Mouse (Mus musculus) left cerebral cortex, adult 18-20 months (tissue): ENCODE results near the gene Btk. TPM values are rescaled to one million over a fixed set of nuclear protein-coding genes. Genes with fewer than 3 reads are reported as not detected.
"Not testable (repeated sequence)": the region's sequence is repeated elsewhere in the genome, so short reads cannot be mapped to it uniquely, and the experiment has no call there.

Source experiments
- DNase-seq, 2 experiments: peaks; one replicate each; pipeline ENCODE4 v3.0.0; 2021 to 2022; ENCODE audit warnings: low spot score in 2 of 2, mixed read lengths in 1 of 2
- total RNA-seq, 2 experiments: library from RNA; stranded (reverse); gene quantifications; 2 replicates each; pipeline ENCODE4 v1.2.3; 2021

The Btk gene
- total RNA-seq, 2 experiments from 2014 or later = 0.89 to 1.3 TPM

DNA sequence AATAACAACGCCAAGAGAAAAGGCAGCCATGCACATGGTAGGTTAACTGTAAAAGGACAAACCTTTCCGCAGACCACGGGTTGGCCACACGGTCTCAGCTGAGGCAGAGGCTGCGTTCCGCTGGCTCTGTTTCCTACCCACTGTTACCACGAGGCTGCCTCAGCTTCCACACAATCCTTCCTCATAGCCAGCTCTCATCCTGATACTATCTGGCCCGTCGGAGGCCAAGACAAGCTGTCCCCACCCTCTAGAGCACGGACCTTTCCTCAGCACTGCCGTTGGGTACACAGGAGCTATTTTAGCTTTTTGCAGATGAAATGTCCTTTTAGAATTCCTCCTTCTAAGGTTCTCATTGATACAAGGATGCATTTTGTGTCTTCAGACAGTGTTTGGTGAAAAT lies 1.1 kb downstream of the Btk start:
- no peak for DNase-seq

DNA sequence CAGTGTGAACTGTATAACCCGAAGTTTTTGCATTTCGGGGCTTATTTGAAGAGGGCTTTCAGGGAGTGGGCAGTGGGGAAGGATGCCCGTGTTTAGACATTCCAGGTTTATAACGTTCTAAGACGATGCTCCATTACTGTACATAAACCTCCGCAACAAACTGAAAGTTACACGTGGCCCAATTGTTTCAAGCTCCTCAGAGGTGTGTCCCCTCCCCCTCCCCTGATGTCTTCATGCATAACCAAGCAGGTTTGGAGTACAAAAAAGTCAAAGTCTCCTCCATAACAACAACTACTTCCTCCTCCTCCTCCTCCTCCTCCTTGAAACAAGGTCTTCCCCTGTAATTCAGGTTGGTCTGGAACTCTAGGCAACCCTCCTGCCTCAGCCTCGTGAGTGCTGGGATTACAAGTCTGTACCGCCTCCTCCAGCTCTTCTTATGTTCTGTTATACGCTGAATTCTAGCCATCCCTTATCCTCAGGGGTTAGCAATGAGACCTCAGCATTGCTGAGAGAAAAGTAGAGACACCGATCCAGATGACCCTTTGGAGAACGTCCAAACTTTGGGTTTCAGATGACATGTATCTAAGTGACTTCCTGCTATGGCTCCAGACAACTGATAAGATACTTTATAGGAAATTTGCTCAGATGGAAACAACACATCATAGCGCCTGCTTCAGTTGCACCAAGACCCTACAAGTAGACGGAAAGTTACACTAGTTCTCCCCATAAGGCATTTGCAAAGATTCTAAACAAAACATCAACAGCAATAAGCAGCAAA lies 2.7 kb downstream of the Btk start:
- no peak for DNase-seq

DNA sequence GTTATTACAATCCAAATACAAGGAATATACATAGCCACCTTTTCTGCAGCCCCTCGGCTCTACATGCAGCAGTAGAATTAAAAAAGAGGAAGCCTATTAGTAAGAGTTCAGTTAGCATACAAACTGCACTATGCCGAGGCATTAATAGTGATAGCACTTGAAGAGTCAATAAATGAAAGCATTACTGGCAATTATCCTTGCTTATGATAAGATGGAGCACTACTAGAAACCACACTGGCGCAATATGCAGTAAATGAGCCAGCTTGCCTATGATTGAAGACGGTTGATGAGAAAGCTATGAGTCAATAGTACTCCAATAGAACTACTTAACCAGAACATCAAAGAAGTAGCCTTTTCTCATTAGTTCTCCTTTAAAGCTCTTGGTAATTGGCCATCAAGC lies 5.5 kb downstream of the Btk start:
- DNase-seq = no peak

DNA sequence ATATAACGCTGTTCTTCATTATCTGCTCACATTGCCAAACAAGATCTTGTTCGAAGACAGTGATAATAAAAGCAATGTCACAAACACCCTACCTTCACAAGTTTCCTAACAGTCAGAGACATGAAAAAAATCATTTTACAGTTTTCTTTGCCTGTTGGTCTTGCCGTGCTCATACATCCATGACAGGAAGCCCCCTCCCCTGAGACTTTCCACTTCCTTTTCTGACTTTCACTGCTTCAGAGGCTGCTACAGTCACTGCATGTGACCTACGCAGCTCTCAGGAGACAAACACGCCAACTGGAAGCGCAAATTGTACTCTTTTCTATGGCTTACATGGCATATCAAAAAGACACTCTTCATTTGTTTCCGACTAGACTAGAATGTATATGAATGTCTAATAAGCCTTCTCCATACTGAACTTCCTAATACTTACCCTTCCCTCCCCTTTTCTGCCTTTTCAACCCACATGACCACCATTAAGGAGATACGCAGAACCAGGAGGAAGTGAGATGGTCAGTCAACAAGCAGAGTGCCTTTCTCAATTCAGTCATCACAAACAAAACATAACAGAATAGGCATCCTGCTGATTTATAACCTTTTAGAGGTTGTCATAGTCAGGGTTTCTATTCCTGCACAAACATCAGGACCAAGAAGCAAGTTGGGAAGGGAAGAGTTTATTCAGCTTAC lies 16.7 kb downstream of the Btk start:
- no peak for DNase-seq

DNA sequence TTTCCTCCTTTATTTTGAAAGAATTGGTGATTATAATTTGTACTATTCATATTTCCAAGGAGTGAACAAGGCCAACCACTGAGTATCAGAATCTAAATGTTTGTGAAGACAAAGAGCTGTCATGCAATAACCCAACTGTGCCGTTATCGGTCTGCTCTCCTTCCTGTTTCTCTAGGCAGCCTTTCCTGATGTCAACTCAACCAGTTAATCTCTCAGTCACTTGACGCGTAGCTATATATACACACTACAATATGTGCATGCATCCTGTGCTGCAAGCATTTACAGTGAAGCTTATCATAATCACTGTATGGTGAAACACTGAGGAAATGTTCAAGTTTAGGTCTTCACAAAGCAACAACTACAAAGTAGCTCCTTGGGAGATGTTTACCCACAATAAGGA lies 19.0 kb downstream of the Btk start:
- DNase-seq = no peak

DNA sequence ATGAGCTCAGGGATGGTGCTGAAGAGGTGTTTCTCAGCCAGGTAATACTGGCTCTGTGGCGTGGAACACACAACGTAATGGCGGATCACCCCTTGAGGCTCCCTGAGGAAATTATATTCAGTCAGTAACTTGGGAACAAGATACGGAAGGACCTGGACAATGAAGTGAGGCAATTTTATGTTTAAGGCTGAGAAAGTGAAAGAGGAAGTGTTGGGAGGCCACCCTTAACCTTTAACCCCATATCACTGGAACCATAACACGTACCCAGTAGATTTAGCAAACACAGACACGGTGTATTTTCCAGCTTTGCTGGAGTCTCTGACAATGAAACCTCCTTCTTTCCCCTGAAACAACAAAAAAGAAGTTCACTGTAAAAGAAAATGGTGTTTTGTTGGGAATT lies 28.9 kb downstream of the Btk start:
- no peak for DNase-seq

DNA sequence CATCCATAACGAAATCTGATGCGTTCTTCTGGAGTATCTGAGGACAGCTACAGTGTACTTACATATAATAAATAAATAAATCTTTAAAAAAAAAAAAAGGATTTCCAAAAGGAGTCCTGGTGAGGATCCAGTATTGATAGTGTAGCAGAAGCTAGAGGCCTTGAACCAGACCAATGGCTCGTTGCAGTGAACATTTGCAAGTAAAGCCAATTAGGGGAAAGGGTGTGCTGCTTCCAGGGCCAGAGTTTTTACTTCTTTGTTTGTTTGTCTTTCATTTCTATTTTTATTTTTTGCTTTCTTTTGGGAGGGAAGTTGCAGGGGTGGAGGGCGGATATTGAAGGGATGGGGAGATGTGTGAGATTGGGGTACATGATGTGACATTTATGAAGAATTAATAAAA lies 30.0 kb downstream of the Btk start:
- DNase-seq = no peak

DNA sequence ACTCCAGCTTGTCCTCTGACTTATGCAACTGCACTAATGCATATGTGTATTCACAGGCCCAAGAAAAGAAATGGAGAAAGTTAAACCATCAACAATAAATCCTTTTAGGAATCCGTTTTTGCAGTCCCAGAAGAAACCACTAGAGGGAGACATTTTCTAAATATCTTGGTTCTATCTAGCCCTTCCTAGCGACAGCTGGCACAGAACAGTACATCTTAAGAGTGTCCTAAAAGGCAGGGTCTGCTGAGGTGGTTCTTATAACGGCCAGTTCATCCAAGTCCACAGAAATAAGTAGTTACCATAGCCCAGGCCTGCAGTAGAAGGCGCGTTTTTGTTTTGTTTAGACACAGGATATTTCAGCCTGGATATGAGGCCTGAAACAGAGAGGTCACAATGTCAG lies 32.5 kb downstream of the Btk start:
- peak; percentile 5 to 18 for DNase-seq

DNA sequence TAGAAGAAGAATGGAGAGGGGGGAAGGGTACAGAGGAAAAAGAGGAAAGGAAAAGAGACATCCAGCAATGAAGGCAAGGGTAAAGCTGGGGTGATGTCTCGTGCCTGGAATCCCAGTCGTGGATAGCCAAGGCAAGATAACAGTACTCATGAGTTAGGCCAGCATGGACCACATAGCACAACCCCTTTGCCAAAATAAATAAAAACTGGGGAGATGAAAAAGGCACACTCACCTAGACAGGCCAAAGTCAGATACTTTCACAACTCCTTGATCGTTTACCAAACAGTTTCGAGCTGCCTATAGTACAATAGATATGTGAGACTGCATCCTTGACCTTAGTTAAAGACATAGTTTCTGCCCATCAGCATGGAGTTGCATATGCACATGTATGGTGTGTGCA lies 36.0 kb downstream of the Btk start:
- no peak for DNase-seq

DNA sequence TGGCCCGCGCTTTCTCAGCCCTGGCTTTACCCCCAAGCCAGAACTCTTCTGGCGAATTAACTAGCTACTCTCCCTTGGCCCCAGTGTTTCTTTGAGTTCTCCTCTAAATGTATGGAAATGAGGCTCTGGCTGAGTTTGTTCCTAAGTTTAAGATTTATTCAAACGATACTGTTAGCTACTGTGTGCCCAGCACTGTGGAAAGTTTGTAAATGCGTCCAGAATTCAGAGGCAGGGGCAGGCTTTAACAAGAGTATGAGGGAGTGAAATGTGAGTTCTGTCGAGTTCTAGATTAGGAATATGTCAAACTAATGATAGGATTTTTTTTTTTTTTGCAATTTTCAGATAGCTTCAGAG lies 41.4 kb downstream of the Btk start:
- DNase-seq = no peak

DNA sequence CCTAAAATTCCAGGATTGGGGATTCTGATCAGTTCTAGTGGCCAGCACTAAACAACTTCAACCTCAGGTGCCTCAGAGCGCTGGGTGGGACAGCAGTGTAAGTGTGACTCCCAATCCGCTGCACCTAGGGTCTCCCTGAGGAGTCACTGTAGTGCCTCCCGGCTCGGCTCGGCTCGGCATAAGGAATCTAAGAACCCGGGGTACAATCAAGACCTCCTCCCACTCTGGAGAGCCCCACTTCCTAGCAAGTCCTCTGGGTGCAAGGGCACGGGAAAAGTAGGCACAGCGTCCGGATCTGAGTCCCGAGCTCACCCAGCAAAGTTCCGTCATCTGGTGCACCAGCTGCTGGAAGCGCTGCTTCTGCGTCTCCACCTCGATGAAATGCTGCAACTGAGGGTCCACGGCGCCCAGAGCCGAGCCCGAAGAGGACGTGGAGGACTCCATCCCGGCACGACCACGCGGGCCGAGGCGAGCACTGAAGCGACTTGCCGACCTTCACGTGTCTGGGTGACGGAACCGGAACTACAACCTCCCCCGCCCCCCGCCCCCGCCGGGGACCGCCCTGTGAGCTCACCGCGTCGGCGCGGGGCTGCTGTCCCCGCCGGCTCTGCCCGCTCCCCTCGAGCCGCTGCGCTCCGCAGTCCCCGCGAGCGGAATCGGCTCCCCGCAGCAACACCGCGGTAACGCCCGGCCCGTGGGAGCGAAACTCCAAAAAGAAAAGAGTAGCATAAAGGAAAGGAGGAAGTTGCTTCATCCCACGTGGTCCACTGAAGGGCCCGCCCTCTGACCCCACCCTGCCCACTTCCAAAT lies 42.0 kb downstream of the Btk start, which contains the start of gene Timm8a1:
Gene Timm8a1 (minus strand): TSS at position 721 of the 810 bp plus-strand sequence.
- peak; percentile 18 to 33 for DNase-seq

DNA sequence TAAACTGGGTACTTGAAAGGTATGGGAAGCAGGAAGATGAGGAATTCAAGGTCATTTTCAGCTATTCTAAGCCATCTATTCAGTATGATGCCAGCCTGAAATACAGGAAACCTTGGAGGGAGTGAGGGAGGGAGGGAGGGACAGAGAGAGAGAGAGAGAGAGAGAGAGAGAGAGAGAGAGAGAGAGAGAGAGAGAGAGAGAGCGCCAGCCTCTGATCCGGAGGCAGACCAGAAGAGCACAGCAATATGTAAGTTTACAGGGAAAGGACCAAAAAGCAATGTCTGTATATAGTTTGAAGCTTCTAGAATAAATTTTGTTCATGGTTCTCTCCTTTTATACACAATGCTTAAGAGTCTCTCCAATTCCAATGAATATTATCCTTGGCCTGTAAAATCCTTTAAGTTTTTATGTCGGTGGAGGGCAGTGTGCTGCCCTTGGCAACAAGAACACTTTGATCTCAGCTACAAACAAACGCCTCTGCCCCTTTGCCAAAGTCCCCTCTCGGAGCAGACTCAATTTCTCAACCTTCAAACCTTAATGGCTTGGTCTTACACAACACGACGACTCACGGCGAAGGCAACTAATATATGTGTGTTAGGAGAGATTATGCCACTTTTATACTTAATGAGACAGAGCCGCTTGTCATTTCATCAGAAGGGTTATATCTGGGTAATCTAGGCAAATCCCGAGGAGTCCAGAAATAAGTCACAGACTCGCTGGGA lies 42.8 kb downstream of the Btk start:
- DNase-seq = no peak

DNA sequence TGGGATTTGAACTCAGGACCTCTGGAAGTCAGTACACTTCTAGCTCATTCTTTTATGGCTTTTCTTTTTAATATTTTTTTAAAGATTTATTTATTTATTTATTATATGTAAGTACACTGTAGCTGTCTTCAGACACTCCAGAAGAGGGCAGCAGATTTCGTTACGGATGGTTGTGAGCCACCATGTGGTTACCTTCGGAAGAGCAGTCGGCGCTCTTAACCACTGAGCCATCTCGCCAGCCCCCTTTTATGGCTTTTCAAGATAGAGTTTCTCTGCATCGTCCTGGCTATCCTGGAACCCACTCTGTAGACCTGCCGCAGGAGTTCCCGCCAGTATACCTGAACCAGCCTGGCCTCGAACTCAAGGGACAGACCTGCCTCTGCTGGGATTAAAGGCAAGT lies 43.6 kb downstream of the Btk start:
- not testable (repeated sequence) for DNase-seq

DNA sequence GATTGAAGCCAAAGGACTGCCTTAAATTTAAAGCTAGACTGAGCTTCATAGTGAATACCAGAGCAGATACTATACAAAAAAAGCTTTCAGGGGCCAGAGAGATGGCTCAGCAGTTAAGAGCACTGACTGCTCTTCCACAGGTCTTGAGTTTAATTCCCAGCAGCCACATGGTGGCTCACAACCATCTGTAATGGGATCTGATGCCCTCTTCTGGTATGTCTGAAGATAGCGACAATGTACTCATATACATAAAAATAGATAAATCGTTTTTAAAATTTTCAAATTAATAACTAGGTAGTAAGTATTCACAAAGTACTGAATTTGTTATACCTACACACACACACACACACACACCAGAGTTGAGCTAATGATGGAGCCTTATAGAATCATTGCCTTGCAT lies 50.0 kb downstream of the Btk start:
- DNase-seq = no peak

DNA sequence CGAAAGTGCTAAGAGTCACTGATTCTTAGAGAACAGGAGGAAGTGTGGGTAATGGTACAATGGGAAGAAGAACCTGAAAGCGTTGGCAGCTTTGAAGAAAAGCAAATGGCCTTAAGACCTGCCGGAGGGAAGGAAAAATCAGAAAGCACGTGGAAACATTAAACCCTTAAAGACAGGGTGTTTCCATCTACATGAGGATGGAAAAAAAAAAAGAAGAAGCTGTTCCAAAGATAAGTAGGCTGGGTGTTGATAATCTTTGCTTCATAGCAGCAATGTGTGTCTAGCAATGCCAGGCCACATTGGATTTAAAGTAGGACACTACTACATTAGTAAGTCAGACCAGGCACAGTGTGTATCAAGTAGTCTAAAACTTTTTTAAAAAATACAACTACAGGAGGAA lies 58.1 kb downstream of the Btk start:
- no peak for DNase-seq

DNA sequence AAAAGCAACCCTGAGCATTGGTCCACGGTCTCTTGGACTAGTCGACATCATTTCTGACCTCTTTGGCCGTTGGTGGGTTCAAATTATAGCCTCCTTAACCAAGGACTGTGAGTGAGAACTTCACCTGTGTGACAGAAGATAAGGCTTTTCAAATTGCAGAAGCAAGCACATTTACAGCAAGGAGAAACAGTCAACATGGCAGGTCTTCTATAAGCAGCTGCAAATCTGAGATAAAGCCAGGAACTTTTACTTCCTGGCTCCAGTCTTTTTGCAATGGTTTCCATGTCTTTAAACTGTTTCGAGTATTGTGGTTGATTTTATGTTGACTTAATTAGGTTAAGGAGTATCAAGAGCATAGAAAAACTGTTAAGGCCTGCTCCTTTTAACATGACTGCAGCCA lies 59.6 kb downstream of the Btk start:
- no peak for DNase-seq

DNA sequence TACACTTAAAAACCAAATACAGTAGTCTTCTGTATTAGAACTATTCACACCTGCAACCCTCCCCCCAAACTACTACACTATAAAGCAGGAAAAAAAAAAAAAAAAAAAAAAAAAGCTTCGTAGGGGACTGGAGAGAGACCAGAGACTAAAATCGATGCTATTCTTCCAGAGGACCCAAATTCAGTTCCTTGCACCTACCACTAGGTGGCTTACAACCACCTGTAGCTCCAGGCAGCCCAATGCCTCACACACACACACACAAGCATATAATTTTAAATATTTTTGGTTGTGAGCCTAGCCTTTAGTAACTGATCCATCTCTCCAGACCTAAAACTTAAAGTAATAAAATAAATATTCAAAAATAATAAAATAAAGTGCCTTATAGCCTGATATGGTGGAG lies 73.9 kb downstream of the Btk start:
- DNase-seq = no peak

DNA sequence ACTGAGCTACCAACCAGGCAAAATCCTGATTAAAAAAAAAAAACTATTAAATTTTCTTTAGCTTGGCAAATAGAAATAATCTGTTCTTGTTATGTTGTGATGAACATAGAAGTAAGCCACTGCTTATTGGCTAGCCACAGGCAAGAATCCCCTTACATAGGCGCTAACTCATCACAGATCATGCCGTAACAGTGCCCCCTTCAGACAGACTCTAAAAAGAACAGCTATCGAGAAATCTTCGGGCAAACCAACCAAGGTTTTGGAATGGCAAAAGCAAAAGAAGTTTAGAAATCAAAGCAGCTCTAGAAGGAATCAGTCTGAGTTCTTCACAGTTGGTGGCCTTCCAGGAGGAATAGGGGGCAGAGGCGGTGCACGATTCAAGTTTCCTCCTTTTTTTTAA lies 75.4 kb downstream of the Btk start:
- DNase-seq = no peak

DNA sequence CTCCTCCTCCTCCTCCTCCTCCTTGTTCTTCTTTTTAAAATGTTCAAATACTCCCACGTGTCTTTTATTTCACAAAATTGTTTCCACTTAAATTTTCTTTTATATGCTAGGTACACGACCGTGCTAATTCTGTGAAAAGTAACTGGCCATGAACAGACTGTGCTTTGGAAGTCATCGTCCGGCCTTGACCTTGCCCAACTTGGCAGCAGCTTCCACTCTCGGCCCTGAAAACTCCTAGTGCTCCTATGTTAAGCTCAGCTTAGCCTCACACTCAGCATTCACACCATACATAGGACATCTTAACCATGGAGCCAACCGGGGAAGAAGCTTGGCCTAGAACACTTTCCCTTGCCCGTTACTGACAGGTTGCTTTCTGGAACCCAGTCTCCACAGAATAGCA lies 82.7 kb downstream of the Btk start:
- no peak for DNase-seq
